Mouse (Mus musculus): ENCODE data around the gene Fam107a.

The Fam107a gene

GRCm38 (mm10) chr14:8317194-8318097 lies at the start of gene Fam107a:
Gene Fam107a, minus strand, starts transcription at chr14:8318023.
- no peak for DNase-seq

GRCm38 (mm10) chr14:8367121-8367520 lies 49.3 kb upstream of the Fam107a start:
- no peak for DNase-seq

- DNase-seq, result no peak
Measured at GRCm38 (mm10) chr14:8365833-8366232, 48.0 kb upstream of the Fam107a start.

DNA sequence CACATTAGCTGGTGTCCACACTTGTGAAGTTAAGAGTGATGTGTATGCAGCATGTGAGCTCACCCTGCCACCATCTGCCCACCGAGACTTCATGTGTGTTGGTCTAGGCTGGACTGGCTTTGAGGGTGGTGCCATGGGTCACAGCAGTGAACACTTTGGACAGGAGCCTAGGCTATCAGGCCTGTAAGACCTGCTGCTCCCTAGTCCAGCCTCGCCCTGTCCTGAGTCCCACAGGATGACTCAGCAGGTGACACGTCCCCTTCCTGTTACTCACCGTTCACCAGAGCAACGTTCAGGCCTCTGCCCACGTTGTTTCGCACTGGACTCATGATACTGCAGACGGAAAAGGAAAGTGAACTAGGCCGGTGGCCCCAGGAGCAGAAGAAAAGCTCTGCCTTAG lies 39.0 kb upstream of the Fam107a start:
- no peak for DNase-seq

GRCm38 (mm10) chr14:8355999-8356501 lies 38.2 kb upstream of the Fam107a start:
- peak; percentile 67 for DNase-seq

DNA sequence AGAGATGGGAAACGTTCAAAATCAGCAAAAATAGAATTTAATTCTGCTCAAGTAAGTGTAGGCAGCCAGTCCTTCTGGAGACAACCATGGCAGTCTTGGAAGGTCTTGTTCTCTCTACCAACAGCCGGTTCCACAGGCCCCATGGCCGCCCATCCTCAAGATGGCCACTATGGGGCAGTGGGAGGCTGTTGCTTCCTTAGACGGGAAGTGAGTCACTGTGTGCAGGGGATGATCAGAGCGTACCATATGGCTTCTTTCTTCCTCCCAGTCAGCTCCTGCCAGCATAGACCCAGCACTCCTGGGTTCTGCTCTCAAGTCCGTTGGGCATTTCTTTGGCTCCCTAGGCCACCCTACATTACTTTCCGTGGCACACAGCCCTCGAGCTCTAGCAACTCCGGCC lies 31.1 kb upstream of the Fam107a start:
- DNase-seq, result no peak

DNA sequence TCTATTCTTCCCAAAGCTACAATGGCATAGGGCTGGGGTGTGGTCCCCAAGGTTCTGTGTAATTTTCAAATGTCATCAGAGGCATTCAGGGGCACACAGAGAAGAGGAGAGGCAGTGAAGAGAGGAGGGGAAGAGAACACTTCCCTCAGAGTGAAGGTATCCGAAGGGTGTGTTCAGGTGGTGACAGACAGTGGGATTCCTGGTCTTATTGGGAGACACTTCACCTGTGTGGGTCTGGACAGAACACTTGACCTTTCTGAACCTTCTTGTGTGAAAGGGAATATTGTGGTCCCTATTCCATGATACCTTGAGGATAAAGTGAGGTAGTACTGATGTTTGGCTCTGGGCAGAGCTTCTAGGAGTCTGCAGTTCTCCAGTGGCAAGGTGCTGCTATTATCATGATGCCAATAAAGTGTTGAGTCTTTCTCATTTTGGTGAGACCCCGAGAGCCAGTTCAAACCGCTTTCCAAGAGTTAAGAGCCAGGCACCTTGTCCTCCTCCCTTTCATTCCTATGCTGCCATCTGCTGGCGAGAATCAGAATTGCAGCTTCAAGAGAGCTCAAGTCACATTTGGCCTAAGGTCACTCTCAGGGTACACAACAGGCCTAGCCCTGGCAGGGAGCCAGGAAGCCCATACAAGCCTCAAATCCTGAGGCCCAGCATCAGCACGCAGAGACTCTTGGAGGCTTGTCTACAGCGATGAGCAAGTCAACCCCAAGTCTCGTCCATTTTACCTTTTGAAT lies 28.6 kb upstream of the Fam107a start:
- DNase-seq, result peak; percentile 84

DNA sequence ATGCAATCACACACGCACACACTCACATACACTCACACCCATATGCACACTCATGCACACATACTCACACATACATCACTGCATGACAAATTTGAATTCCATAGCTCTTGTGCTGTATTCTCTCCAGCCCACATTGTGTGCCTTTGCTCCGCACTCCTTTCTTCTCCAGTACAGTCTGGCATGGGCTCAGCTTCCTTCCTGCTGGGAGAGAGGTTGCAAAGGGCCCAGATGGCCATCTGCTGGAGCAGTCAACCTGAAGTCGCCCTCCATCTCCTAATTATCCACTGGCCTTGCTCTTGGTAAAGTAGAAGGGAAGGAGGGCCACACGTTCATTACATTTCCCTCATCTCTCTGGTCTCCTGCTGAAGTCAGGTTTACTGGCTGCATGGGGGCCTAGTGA lies 27.7 kb upstream of the Fam107a start:
- DNase-seq, result peak; percentile 82

GRCm38 (mm10) chr14:8342509-8343106 lies 24.8 kb upstream of the Fam107a start:
- DNase-seq, result no peak

GRCm38 (mm10) chr14:8340226-8340625 lies 22.4 kb upstream of the Fam107a start:
- no peak for DNase-seq

DNA sequence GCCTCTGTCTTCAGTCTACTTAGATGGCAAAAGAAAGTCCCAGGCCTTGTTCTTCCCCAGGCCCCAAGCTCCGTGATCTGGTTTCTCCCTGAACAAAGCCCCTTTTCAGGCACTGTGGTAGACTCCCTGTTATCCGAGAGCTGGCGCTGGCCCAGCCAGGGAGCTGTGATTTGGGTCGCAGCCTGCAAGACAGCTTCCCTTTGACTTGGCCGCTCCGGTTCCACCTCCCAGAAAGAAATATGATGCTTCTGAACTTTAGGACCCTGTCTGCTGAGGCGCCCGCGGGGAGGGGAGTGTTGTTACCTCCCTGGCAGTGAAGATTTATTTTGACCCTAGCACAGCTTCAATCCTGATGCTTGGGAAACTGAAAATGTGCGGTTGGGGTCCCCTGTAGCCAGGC lies 18.1 kb upstream of the Fam107a start:
- no peak for DNase-seq

DNA sequence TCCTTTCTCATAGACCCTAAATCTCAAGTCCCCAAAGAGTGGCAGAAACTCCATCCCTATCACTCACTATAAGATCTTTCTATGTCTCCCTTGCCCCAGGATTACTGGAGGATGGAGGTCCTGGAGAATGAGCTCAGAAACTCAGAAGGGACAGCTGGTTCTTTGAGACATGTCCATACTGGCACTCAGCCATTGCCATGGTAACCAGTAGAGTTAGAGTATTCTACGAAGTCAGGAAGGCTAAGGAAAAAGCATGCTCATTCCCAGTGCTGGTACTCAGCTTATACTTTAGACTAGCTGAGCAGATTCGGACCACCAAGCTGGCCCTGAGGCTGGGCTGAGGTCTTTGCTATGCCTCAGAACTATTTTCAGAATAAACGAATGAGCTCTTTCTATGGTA lies 16.7 kb upstream of the Fam107a start:
- DNase-seq, result no peak

- DNase-seq, result no peak
Measured at GRCm38 (mm10) chr14:8332314-8333252, 14.8 kb upstream of the Fam107a start.

DNA sequence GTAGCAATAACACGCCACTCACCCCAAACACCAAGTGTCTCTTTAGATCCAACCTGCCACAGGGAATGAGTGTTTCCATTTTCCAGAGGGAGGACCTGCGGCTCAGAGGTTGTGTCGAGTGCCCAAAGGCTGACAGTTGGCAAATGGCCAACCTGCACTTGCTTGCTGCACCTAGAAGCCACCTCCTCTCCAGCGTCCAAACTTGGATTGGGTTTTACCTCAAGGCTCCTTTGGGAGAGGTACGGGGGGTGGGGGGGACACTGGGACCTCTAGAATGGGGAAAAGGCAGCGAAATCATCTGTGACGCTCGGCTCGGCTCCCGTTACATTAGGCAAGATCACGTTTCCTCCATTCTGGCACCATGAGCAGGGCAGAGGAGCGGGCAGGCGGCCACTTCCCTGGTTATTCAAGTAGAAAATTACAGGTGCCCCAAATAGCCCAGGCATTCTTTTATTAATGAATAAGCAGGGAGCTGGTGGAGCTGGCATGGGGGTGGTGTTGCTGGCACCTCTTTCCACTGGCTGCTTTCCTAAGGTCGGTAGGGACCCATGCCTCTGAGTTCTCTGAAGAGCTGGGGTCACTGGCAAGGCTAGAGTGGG lies 13.6 kb upstream of the Fam107a start:
- peak; percentile 89 for DNase-seq

GRCm38 (mm10) chr14:8330390-8330789 lies 12.6 kb upstream of the Fam107a start:
- peak; percentile 30 for DNase-seq

DNA sequence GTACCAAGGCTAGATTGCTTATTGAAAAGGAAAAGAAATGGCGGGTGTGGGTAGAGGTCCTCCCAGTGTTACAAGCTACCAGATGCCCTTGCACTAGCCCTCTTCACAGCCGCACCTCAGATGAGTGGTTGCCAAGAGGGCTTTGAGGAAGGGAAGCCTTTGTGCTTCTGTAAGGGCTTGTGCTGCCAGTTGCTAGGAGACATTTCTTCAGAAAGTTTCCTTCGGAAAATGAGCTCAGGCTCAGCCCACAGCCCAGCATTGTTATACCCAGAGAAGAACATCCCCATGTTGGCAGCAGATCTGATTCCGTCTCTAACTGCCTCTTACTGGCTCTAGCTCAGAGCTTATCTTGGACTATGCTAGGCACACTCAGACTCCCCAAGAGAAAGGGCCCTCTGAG lies 11.7 kb upstream of the Fam107a start:
- no peak for DNase-seq

DNA sequence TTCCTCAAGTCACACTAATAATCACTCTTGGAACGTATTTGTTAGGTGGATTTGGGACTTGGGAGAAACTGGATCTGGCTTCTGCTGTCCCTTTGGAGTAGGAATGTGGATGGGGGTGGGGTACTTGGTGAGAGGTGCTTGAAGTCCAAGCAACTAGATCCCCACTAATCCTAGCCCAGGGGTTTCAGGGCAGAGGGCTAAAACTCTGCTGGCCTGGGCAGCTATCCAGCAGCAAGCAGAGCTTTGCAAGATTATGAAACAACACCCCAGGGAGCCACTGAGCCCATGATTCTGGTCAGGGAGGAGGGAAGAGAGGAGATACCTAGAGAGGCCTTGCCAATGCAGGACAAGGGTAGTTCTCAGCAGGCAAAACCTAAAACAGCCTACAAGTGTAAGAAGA lies 9.5 kb upstream of the Fam107a start:
- DNase-seq, result no peak

GRCm38 (mm10) chr14:8326961-8327360 lies 9.1 kb upstream of the Fam107a start:
- DNase-seq, result no peak

- no peak for DNase-seq
Measured at GRCm38 (mm10) chr14:8325746-8326145, 7.9 kb upstream of the Fam107a start.

DNA sequence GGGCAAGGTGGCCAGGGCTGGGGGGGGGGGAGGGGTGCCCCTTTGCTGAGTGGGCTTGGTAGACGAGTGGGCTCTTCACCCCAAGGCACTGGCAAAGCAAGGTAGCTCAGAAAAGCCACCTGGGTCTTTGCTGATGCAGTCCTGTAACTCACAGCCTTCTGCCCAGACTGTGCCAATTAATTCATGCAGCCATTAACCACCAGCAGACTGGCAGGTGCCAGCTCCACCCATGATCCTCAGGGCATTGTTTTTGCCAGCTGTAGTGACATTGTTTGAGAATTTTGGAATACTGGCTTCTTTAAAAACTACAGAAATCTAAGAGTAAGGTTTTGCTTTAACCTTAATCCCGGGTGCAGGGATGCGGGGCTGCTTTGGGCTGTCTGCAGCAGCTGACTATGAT lies 2.7 kb upstream of the Fam107a start:
- DNase-seq, result no peak

- DNase-seq, result no peak
Measured at GRCm38 (mm10) chr14:8316366-8317193, 1.2 kb downstream of the Fam107a start.
